Mouse (Mus musculus) liver, embryonic 13.5 days (tissue): ENCODE measurements around the gene Csnk1g1. TPM values are rescaled to one million over a fixed set of nuclear protein-coding genes. Genes with fewer than 3 reads are reported as not detected.

Source experiments
- ATAC-seq: fragments of 200-750 bp; cut with Nextera tagmentation; 2 replicates; pipeline ENCODE4 v1.8.0; 2017; ENCODE audit warnings: low read depth, mild to moderate bottlenecking, moderate number of reproducible peaks, moderate library complexity
- DNase-seq: peaks from one replicate; pipeline ENCODE4 v3.0.0; 2022
- H3K27ac ChIP-seq: fragments of 300-500 bp; sonication (generic); 2 replicates; pipeline ENCODE4 v1.5.1; 2015; ENCODE audit warnings: moderate library complexity, mild to moderate bottlenecking, inconsistent platforms
- H3K27me3 ChIP-seq: fragments of 300-500 bp; sonication (generic); 2 replicates; pipeline ENCODE4 v1.6.1; 2015; ENCODE audit warnings: mild to moderate bottlenecking, inconsistent platforms
- H3K36me3 ChIP-seq: fragments of 300-500 bp; sonication (generic); 2 replicates; pipeline ENCODE4 v1.6.1; 2015; ENCODE audit warnings: mild to moderate bottlenecking, inconsistent platforms
- H3K4me1 ChIP-seq: fragments of 300-500 bp; sonication (generic); replicated peaks from 2 replicates; pipeline ENCODE4 v1.6.1; 2015; ENCODE audit warnings: inconsistent platforms
- H3K4me2 ChIP-seq: fragments of 300-500 bp; sonication (generic); 2 replicates; pipeline ENCODE4 v1.6.1; 2015; ENCODE audit warnings: inconsistent platforms, mild to moderate bottlenecking, moderate library complexity
- H3K4me3 ChIP-seq: fragments of 300-500 bp; sonication (generic); replicated peaks from 2 replicates; pipeline ENCODE4 v1.5.1; 2015; ENCODE audit warnings: mild to moderate bottlenecking, inconsistent platforms
- H3K9ac ChIP-seq: fragments of 300-500 bp; sonication (generic); 2 replicates; pipeline ENCODE4 v1.6.1; 2015; ENCODE audit warnings: mild to moderate bottlenecking, inconsistent platforms
- H3K9me3 ChIP-seq: fragments of 300-500 bp; sonication (generic); replicated peaks from 2 replicates; pipeline ENCODE4 v1.6.1; 2016; ENCODE audit warnings: inconsistent platforms
- WGBS: fragments of 180-500 bp; shearing (Covaris S2); methylation state at CpG from one replicate; pipeline ENCODE4 v1.1.7; 2015; ENCODE audit not compliant: insufficient replicate concordance; 5-methylcytosine and 5-hydroxymethylcytosine counted together
- polyA plus RNA-seq: library from polyadenylated mRNA; unstranded; fragments of >200 nt; fragmentation: Nextera tagmentation; extraction: Ambion mirVana; gene quantifications from 2 replicates; pipeline ENCODE4 v1.2.1, GENCODE M21; 2015

Gene Csnk1g1
- polyA plus RNA-seq, 1 experiment from 2014 or later = 3.6 TPM

- no peak overlapping the region for H3K4me2 ChIP-seq
- WGBS = 81% methylated on average over 6 of the region's 6 CpGs
These were observed 182.9 kb downstream of the Csnk1g1 start for GRCm38 (mm10) chr9:66091327-66092231.

GRCm38 (mm10) chr9:66092664-66093063 is 183.9 kb downstream of the Csnk1g1 start:
- Histone ChIP-seq H3K4me2 (no peak overlapping the region), H3K4me3 (no peak overlapping the region), H3K36me3 (peaks cover 96% of the 10 kb centered on the region), H3K9ac (0 out of 2 replicates have a peak overlapping the region, but pooled peaks have one; percentile 4), H3K9me3 (no peaks in the 10 kb centered on the region), H3K27me3 (no peaks in the 10 kb centered on the region), H3K4me1 (peaks cover 21% of the 10 kb centered on the region), H3K27ac (peak overlapping the region; percentile 6; the same call in 1 of the 2 replicates)
- 83% methylated on average over 2 of the region's 2 CpGs for WGBS
- ATAC-seq = 0 out of 2 replicates have a peak, but pooled peaks have one; percentile 40
- DNase-seq = no peak

More at GRCm38 (mm10) chr9:66091327-66092231, 182.9 kb downstream of the Csnk1g1 start:
- Histone ChIP-seq H3K36me3 (peaks cover 95% of the 10 kb centered on the region), H3K9ac (no peak overlapping the region), H3K9me3 (no peaks in the 10 kb centered on the region), H3K4me1 (peaks cover 21% of the 10 kb centered on the region), H3K4me3 (no peak overlapping the region), H3K27me3 (no peaks in the 10 kb centered on the region), H3K27ac (peak overlapping the region; percentile 6)
- ATAC-seq (no peak), DNase-seq (no peak)

Other genes with a start within 250 kb of the Csnk1g1 start
- 49.6 and 54.3 TPM in 2 replicates for gene Oaz2, start 240.9 kb upstream of the Csnk1g1 start, polyA plus RNA-seq
- gene Zfp609, start 81.4 kb upstream of the Csnk1g1 start, polyA plus RNA-seq = 1.7 and 1.8 TPM in 2 replicates
- 121 and 141 TPM in 2 replicates for gene Pclaf, start 18.7 kb upstream of the Csnk1g1 start, polyA plus RNA-seq
- 12.4 and 14.4 TPM in 2 replicates for gene Trip4, start 130 bp upstream of the Csnk1g1 start, polyA plus RNA-seq
- 380 and 383 TPM in 2 replicates for gene Ppib, start 151.3 kb downstream of the Csnk1g1 start, polyA plus RNA-seq
- gene Snx22, start 160.8 kb downstream of the Csnk1g1 start, polyA plus RNA-seq = 29.2 and 31.4 TPM in 2 replicates
- gene Snx1, start 217.7 kb downstream of the Csnk1g1 start, polyA plus RNA-seq = 79.7 and 94.6 TPM in 2 replicates
- 196 and 222 TPM in 2 replicates for gene Ciao2a, start 217.7 kb downstream of the Csnk1g1 start, polyA plus RNA-seq
- gene Dapk2, start 249.3 kb downstream of the Csnk1g1 start, polyA plus RNA-seq = 20.5 and 23.8 TPM in 2 replicates